Mouse (Mus musculus): Measurements from ENCODE around the gene Foxc1.

GRCm38 (mm10) chr13:31807736-31808115 is 1.3 kb downstream of the Foxc1 start:
- no peak for TF ChIP-seq CTCF (IDR thresholded peaks at IDR 0.05; ENCODE audit: low read depth)
- no peak for TF ChIP-seq EP300 (IDR thresholded peaks at IDR 0.05; ENCODE audit: low read depth)

Data from liver, embryonic 14.5 days (tissue).